Mouse (Mus musculus) 3134 (cell line): ENCODE results near the gene Cacna2d2.
"Not testable (repeated sequence)": the region's sequence is repeated elsewhere in the genome, so short reads cannot be mapped to it uniquely, and the experiment has no call there.

Experiments
- DNase-seq: peaks from one replicate; pipeline ENCODE4 v3.0.0-alpha.2; 2011; ENCODE audit warnings: low spot score; ENCODE audit not compliant: insufficient read length; ENCODE audit errors: extremely low read depth

Gene Cacna2d2

DNA sequence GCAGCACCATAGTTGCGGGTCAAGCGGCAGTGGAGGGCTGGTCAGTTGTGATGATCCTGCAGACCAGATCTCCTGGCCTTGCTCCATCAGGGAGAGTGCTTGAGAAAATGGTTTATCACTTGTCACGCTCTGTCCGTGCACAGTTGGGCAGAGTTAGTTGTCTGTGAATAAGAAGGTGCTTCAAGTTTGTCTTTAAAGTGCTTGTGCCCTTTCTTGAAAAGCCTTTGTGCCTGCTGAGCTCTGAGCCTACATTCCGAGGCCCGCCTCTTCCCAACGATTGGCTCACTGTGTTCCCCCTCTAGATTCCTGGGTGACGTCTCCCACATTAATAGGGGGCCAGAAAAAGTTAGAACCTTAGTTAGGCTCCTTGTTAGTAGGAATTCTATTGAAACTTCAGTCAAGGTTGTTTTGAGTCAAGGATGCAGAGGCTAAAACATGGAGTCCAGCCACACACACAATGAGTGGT lies 152.5 kb downstream of the Cacna2d2 start:
- no peak for DNase-seq

DNA sequence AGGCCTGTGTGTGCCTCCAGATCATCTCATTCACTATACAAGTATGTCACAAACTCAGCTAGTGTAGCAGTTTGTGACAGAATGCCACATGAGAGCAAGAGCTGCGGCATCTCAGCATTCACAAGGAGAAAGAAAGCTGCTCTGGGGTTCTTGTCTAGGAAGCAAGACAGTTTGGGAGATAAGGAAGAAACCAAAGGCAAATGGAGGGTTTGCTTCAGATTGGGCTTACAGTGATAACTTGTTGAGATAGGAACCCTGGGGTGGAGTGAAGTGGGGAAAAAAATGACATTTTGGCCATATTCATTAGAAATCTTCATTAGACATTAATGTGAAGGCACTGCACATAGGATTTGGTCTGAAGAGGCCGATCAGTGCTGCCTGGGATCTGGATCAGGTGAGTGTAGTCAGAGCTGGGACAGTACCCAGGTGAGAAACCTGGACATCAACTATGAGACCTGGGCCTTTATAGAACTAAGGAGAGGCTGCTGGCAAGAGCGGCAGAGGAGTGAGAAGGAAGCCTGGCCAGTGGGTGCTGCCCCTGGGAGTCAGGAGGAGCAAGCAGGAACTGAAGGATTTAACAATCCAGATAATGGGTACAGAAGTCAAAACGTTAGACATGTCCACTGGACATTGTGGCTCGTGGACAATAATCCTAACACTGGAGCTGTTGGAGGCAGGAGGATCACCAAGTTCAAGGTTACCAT lies 153.4 kb downstream of the Cacna2d2 start:
- no peak for DNase-seq

DNA sequence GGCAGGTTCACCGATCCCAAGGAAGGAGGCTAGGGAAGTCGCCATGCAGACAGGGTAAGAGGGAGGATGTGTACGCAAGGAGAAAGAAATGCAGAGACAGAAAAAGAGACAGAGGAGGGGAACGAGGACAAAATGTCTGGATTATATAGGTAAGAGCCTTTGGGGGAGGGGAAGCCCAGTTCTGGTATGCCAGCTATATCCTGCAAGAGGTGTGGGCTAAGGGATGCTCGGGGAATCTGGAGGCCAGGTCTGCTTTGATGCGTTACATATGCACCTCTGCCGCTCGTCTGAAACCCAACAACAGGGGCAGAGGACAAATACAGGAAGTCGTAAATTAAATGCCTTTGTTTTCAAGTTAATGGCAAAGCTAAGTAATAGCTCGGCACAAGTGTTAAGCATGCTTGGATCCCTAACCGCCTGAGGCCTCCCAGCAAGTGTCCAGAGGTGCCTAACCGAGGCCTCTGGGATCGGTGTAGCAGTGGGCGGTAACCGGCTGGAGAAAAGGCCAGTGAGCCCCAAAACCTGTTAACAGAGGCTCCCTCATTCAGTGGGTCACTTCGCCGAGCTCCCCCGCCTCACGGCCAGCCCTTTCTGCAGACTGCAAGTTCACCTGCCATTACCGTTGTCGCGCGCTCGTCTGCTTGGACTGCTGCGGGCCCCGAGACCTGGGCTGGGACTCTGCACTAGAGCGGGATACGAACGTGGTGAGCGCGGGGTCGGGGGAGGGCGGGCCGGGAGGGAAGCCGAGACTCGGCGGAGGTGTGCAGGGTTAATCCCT lies 154.3 kb downstream of the Cacna2d2 start:
- DNase-seq = no peak

DNA sequence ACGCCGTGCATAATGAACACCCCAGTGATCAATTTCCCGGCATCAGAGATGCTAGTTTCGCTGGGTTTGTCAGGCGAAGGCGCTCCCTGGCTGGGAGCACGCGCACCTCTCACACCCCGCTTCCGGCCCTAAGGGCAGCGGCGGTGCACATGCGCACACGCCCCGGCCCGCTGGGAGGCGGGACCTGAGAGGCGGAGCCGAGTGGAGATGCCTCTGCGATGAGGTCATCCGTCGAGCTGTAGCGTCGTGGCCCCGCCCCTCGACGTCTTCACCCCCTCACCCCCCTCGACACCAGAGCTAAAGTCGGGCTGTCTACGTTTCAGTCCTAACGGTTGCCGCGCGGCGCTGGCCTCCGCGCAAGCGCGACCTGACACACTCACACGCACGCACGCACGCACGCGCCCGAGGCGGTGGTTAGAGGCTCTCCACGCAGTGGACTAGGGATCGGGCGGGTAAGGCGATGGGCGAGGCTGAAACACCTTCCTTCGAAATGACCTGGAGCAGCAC lies 155.0 kb downstream of the Cacna2d2 start:
- DNase-seq = peak; percentile 100

- no peak for DNase-seq
These were observed 155.6 kb downstream of the Cacna2d2 start for GRCm38 (mm10) chr9:107555031-107555457.

GRCm38 (mm10) chr9:107555701-107556100 lies 156.3 kb downstream of the Cacna2d2 start:
- DNase-seq = no peak

- DNase-seq = no peak
These were observed 156.9 kb downstream of the Cacna2d2 start for GRCm38 (mm10) chr9:107556346-107556745.

DNA sequence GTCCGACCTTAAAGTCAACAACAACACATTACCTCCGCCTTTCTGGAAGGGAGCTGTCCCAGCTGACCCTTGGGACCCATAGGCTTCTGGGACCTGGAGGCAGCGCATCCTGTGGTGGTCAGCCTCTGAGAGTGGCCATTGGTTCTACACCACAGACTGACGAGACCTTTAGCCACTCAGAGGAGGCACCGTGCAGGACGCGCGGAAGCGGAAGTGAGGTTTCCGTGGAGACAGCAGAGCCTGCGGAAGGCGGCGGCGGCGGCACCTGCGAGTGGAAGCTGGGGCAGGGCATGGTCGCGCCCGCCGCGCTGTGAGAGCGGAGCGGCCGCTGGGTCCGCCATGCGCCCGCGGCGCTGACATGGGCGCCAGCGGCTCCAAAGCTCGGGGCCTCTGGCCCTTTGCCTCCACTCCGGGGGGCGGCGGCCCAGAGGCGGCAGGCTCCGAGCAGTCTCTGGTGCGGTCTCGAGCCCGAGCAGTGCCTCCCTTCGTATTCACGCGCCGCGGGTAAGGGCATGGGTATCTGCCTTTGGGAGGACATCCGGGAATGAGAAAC lies 163.7 kb downstream of the Cacna2d2 start, which contains the start of gene Tusc2:
Gene Tusc2 (plus strand): TSS at position 227 of the 553 bp plus-strand sequence.
- peak; percentile 84 for DNase-seq

GRCm38 (mm10) chr9:107565556-107565955 lies 166.1 kb downstream of the Cacna2d2 start:
- DNase-seq = not testable (repeated sequence)

DNA sequence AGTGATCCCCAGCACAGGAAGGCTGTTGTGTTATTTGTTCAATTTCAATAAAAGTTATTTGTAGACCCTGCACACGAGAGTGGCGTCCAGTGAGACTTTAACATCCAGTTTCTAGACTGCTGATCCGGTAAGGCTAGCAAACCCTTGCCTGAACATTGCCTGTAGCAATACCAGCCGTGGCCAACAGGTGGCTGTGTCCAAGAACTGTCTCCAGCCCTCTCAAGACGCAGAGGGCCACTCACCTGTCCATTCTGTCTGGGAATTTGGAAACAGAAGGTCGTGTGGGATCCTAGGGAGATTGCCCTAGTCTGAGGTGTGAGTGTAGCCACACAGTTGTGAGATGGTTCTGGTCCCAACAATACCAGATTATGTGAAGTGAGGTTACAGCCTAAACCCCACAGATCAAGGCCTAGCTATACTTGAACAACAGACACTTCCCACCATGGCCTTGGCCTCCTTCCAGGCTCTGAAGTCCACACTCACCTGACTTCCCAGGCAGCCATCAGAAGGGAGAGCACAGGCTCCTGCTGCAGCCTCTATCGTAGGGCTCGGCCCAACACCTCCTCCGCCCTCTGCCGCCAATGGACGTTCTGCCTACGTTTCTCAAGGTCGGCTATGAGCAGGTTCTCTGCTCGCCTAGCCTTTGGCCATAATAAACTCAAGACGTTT lies 166.8 kb downstream of the Cacna2d2 start:
- no peak for DNase-seq

DNA sequence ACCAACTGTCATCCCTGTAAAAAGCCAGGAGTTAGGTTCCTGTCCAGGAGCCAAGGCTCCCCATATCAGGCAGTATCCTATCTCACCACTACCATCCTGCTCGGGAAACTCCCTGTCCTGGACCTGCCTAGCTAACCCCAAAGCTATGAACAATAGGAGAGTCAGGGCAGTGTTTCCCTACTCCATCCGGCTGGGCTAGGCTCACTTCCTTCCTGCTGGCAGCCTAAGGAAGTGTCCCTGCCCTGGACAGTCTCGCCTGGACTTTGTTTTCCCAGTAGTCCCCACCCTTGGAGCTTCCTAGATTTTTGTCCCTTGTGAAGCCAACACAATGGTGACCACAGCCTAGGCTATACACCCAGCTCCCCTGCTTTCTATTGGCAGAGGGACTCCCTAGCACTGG lies 167.4 kb downstream of the Cacna2d2 start:
- DNase-seq = no peak

- no peak for DNase-seq
These were observed 168.4 kb downstream of the Cacna2d2 start, which contains the start of gene Hyal2 for GRCm38 (mm10) chr9:107567702-107568319. Gene Hyal2 (plus strand): TSS chr9:107567945.

DNA sequence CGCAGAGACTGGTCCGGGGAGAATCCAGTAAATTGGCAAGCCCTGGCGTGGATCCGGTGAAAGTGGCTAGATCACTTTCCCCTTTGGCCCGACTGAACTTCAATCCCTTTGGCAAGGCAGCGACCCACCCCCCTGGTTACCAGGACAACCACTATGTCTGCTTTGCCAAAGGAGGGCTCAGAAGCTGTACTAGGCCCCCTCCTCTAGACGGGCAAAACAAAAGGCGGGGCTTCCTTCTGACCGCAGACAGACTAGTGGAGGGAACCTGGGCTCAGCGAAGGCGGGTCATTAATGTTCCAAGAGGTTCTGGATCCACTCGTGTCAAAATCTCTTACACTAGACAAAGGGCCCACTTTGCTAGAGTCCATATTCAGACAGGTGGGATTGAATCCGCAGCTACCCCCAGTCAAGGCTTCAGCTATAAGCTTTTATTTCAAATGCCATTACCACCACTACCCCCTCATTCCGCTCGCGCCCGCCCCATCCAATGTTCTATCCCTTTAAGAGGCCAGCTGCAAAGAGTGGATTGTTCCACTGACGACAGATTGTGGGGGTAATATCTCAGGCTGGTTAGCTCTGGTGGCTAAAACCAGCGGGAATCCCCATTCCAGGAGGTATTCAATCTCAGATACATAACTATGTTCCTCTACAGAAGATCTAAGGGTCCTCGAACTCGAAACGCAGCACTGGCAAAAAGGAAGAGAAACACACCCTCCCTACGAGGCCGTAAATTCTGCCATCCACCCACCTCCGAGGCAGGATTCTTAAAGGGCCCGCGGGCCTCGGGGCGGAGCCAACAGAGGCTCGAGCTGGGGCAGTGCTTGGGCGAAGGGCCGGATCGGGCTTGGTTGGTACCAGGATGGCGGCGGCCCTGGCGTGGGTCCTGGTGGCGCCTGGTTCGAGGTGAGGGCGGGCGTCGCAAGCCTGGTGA lies 169.2 kb downstream of the Cacna2d2 start:
- peak; percentile 82 for DNase-seq

DNA sequence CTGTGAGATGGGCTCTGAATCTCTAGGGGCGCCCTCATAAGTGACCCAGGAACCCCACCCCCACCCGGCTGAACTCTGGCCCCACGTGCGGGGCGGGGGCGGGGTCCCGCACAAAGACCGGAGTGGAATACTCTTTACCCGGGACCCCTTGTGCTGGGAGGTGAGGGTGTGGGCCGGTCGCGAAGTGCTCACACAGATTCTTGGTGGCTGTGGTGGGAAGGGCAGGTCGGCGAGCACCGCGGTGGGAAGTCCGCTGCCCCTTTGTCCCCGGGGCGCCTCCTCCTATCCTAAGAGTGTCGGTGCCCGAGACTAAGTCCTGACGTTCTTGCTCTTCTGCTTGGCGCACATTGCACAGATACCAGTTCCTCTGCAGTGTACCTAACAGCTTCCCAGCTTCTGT lies 169.9 kb downstream of the Cacna2d2 start:
- no peak for DNase-seq

GRCm38 (mm10) chr9:107570016-107570415 lies 170.6 kb downstream of the Cacna2d2 start:
- no peak for DNase-seq

GRCm38 (mm10) chr9:107570845-107571244 lies 171.4 kb downstream of the Cacna2d2 start:
- DNase-seq = no peak

DNA sequence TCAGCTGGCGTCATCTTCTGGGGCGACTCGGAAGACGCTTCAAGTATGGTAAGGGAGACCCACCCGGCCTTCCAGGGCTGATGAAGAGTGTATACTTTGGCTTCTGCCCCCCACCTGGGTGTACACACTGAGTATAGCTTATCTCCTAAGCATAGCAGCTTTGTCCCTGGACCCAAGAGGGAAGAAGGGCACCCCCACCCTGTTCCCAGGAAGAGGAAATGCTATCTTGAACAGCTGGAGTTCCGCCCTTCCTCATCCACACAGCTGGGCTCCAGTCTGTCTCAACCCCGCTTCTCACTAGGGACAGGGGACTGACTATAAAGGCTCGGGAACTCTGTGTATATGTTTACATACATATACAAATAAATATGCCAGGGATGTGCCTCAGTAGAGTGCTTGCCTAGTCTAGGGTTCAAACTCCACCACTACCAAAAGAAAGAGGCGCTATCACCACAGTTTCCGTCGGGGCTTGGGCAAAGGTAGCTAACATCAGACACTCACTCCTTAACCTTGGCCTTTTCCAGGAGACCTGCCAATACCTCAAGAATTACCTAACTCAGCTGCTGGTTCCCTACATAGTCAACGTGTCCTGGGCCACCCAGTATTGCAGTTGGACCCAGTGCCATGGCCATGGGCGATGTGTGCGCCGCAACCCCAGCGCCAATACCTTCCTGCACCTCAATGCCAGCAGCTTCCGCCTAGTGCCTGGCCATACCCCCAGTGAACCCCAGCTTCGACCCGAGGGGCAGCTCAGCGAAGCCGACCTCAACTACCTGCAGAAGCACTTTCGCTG lies 172.3 kb downstream of the Cacna2d2 start:
- DNase-seq = no peak

GRCm38 (mm10) chr9:107572327-107572662 lies 172.9 kb downstream of the Cacna2d2 start:
- DNase-seq = no peak
